Mouse (Mus musculus): Measurements from ENCODE around the gene Trim24.

DNA sequence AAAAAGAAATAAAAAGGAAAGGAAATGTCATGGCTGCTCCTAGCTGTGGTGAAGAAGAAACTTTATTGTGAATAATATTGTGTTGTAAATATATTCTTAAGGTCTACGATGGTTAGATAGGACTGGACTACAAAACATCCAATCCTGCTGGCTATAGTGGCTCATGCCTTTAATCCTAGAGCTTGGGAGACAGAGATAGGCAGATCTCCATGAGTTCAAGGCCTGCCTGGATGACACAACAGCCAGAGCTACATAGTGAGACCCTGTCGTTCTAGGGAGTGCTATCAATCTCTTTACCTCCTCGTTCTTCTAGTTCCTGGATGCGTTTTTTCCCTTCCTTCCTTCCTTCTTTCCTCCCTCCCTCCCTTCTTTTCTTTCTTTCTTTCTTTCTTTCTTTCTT, 12.5 kb upstream of the Trim24 start:
- TF ChIP-seq CTCF (IDR thresholded peaks at IDR 0.05; ENCODE audit: insufficient read depth, low read depth, low read length) (no peak), POLR2A (IDR thresholded peaks at IDR 0.05; ENCODE audit: insufficient read depth, low read depth, low read length) (no peak)

Data from olfactory bulb, adult 2 months (tissue).